Mouse (Mus musculus): ENCODE data around the gene Ssbp3.
A peak's percentile ranks its signal among the peaks of the same experiment; 100 is the strongest.

Gene Ssbp3

GRCm38 (mm10) chr4:106934931-106935582 is 24.6 kb downstream of the Ssbp3 start:
- DNase-seq (ENCODE audit: low spot score) = no peak

DNA sequence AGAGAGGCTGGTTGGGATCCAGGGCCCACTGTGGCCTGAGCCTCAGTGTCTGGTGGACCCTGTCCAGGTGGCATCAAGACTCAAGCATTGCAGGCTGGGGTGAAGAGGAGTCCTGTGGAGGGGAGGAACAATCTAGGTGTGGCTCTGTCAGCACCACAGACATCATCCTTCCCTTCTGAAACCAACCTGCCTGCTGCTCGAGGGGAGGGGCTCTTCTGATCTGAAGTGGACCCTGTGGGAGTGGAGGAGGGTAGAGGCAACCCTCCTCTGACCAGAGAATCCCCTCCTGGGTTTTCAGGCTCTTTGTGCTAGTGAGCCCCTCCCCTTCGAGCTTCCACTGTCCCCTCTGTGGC is 25.1 kb downstream of the Ssbp3 start:
- DNase-seq (ENCODE audit: low spot score) = no peak

DNA sequence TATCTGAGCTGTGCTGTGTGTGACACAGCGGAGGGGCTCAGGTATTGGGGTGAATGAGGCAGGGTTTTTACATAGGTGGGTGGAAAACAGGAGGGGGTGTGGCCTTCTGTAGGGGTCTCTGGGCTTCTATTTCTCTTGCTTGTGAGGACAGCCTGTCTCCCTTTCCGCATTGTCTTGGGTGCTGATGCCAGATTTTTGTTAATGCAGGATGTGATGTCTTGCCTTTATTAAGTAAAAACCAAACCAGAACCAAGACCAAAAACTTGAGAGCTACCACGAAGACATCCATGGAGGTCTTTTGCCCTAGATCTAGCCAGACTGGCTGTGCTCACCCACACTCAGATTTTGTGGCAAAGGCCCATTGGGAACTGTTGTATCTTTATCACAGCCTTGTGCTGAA is 25.5 kb downstream of the Ssbp3 start:
- no peak for DNase-seq (ENCODE audit: low spot score)

- DNase-seq (ENCODE audit: low spot score) = no peak
Measured at GRCm38 (mm10) chr4:106936741-106937140, 26.2 kb downstream of the Ssbp3 start.

GRCm38 (mm10) chr4:106938506-106939222 is 28.2 kb downstream of the Ssbp3 start:
- no peak for DNase-seq (ENCODE audit: low spot score)

GRCm38 (mm10) chr4:106939223-106939918 is 28.9 kb downstream of the Ssbp3 start:
- no peak for DNase-seq (ENCODE audit: low spot score)

- no peak for DNase-seq (ENCODE audit: low spot score)
Measured at GRCm38 (mm10) chr4:106939919-106940227, 29.4 kb downstream of the Ssbp3 start.

DNA sequence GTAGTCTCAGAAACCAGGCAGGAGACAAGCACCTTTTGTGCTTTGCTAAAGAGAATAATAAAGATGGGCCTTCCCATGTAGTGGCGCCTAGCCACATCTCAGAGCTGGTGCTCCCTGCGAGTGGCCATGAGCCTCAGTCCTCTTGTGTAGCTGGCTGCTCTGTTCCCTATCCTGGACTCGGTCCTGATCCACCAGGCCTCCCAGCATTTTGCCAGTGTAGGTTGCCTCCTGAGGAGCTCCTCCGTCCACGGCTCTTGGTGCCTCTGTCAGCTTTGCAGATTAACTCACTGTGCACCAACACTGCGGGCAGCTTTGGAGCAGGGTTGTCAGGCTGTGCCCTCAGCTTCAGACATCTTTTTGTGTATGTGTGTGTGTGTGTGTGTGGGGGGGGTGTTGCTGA is 30.4 kb downstream of the Ssbp3 start:
- no peak for DNase-seq (ENCODE audit: low spot score)

GRCm38 (mm10) chr4:106941475-106941874 is 31.0 kb downstream of the Ssbp3 start:
- no peak for DNase-seq (ENCODE audit: low spot score)

GRCm38 (mm10) chr4:106942491-106942890 is 32.0 kb downstream of the Ssbp3 start:
- no peak for DNase-seq (ENCODE audit: low spot score)

- DNase-seq (ENCODE audit: low spot score) = no peak
Measured at GRCm38 (mm10) chr4:106943627-106944026, 33.1 kb downstream of the Ssbp3 start.

DNA sequence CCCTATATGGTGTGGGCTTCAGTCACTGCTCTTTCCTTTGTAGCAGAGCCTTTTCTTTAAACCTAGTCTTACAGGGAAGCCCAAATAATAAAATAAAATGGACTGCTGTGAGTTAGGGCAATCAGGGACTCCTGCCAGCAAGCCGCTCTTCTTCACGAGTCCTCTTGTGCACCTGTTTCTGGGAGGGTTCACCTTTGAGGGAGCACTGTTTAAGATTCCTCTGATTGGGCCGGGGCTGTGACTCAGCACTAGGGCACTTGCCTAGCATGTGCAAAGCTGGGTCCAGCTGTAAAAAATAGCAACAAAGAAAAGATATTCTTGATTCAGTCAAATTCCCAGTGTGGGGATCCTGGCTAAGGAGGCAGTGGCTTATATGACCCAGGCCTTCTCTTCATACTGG is 34.4 kb downstream of the Ssbp3 start:
- DNase-seq (ENCODE audit: low spot score) = no peak

DNA sequence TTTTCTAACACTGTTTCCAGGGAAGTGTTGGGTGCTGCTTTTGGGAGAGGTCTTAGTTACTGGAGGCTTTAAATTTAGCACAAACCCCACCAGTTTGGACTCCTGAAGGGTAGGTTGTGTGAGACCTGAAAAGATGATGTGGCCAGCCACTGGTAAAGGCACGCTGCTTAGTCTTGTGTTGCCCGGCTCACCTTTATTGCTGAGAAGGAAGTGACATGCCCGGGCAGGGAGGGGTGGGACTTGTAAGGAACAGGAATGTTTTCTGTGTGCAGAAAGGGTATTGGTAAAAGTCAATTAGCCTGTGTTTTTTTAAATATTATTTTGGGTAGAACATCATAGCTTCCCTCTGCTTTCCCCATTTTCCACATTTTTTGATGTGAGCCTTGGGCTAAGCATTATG is 37.2 kb downstream of the Ssbp3 start:
- no peak for DNase-seq (ENCODE audit: low spot score)

DNA sequence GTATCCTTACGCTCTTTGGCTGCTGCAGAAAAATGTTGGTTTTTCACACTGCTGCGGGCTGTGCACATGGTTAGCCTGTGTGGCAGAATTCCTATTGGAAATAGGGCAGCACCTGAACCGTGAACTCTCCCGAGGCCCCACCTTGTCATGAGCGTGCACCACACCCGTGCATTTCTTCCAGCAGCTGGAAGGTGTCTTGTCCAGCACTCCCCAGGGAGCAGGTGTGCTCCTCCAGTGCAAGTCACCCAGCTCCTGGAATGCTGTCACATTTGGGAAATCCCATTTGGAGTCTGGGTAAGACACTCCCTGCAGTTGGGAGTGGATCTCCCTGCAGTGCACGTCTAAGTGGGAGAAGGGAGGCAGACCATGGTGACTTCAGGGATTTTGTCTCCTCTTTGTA is 38.0 kb downstream of the Ssbp3 start:
- no peak for DNase-seq (ENCODE audit: low spot score)

DNA sequence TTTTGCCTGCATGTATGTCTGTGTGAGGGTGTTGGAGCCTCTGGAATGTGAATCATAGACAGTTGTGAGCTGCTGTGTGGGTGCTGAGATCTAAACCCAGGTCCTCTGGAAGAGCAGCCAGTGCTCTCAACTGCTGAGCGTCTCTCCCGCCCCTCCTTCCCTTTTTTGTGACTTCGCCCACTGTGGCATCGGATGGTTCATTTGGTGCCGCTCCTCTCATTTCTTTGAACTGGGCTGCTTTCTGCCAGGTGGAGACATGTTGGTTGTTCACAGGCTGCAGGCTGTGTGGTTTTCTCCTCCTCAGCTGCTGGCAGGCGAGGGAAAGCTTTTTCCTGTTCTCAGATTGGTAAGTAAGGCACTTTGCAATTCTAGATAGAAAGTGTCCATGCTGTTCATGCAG is 38.7 kb downstream of the Ssbp3 start:
- no peak for DNase-seq (ENCODE audit: low spot score)

- no peak for DNase-seq (ENCODE audit: low spot score)
Measured at GRCm38 (mm10) chr4:106950801-106951200, 40.3 kb downstream of the Ssbp3 start.

- DNase-seq (ENCODE audit: low spot score) = no peak
Measured at GRCm38 (mm10) chr4:106951455-106951854, 41.0 kb downstream of the Ssbp3 start.

GRCm38 (mm10) chr4:106953221-106953620 is 42.7 kb downstream of the Ssbp3 start:
- no peak for DNase-seq (ENCODE audit: low spot score)

DNA sequence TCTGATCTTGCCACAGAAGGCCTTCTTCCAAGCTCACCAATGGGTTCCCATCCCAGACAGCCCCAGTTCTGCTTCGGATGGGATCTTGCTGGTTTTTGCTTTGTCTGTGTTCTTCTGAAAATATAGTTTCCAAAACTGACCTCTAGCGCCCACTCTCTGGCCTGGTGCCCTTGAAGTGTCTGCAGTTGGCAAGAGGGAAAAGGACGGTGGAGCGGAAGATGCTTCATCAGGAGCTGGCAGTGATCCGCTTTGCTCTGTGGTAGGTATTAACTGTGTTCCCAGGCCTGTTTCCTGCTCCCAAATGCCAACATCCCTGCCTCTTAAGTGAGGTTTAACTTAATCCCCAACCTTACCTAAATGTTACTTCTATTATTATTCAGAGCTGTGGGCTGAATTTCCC is 43.3 kb downstream of the Ssbp3 start:
- DNase-seq (ENCODE audit: low spot score) = no peak

GRCm38 (mm10) chr4:106955729-106956712 is 45.5 kb downstream of the Ssbp3 start:
- DNase-seq (ENCODE audit: low spot score) = peak; percentile 59

- no peak for DNase-seq (ENCODE audit: low spot score)
Measured at GRCm38 (mm10) chr4:106958117-106958516, 47.6 kb downstream of the Ssbp3 start.

DNA sequence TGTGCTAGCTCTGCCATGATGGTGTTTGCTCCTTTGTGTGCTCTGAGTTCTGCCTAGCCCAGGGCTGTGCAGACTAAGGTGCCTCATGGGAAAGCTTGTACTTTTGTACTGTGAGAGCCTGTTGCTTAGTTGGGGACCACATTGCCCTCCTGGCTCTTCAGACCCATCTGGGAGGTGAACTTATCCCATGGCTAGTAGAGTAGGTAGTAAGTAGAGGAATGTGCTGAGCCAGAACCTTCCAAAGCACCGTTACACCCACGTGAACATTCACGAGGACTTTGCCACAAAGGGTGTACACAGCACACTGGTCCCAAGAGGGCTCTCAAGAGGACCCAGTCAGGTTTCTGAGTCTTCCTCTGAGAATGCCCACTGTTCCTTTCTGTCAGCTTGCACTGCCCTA is 48.1 kb downstream of the Ssbp3 start:
- DNase-seq (ENCODE audit: low spot score) = no peak
